Mouse (Mus musculus) spleen, adult 2 months (tissue): ENCODE data around the gene Tmem164.

Source experiments
- CTCF ChIP-seq: fragments of 200-500 bp; IDR thresholded peaks from 2 replicates; pipeline ENCODE4 v1.5.1; 2011; ENCODE audit warnings: mild to moderate bottlenecking, inconsistent platforms; ENCODE audit not compliant: insufficient read depth, insufficient read length, insufficient replicate concordance; ENCODE audit errors: extremely low read depth
- POLR2A ChIP-seq: fragments of 200-500 bp; IDR thresholded peaks from 2 replicates; pipeline ENCODE4 v1.6.1; 2011; ENCODE audit warnings: low read depth, low read length, inconsistent platforms

- TF ChIP-seq CTCF (no peak), POLR2A (no peak)
Measured at GRCm38 (mm10) chrX:142718759-142719158, 37.6 kb downstream of the Tmem164 start.
